Mouse (Mus musculus) cerebellum, adult 18-20 months (tissue): ENCODE data around the gene Prss8.
A peak's percentile ranks its signal among the peaks of the same experiment; 100 is the strongest.

Experiments
- DNase-seq, 2 experiments: peaks; one replicate each; pipeline ENCODE4 v3.0.0; 2021

Prss8 gene

GRCm38 (mm10) chr7:127894480-127894879, 35.4 kb downstream of the Prss8 start:
- DNase-seq, result no peak

- no peak for DNase-seq
These were observed 39.1 kb downstream of the Prss8 start, which contains the start of gene Prss53 for GRCm38 (mm10) chr7:127890798-127891197. TSS of gene Prss53 (minus strand) at chr7:127890970.

GRCm38 (mm10) chr7:127888821-127889220, 41.1 kb downstream of the Prss8 start:
- no peak for DNase-seq

GRCm38 (mm10) chr7:127887781-127888180, 42.1 kb downstream of the Prss8 start:
- no peak for DNase-seq

- DNase-seq, result no peak
These were observed 42.7 kb downstream of the Prss8 start for GRCm38 (mm10) chr7:127887191-127887590.

- DNase-seq, result no peak
These were observed 43.4 kb downstream of the Prss8 start for GRCm38 (mm10) chr7:127886551-127886950.

- DNase-seq, result peak in 1 of 2 experiments; percentile 30
These were observed 44.0 kb downstream of the Prss8 start for GRCm38 (mm10) chr7:127885951-127886350.

- DNase-seq, result no peak
These were observed 49.5 kb downstream of the Prss8 start for GRCm38 (mm10) chr7:127880431-127880830.

GRCm38 (mm10) chr7:127879301-127879700, 50.6 kb downstream of the Prss8 start:
- no peak for DNase-seq

GRCm38 (mm10) chr7:127876467-127877348, 53.2 kb downstream of the Prss8 start, which contains the start of gene Zfp668:
TSS of gene Zfp668 (minus strand) at chr7:127876828.
- peak; percentile 89 to 91 for DNase-seq

GRCm38 (mm10) chr7:127876041-127876466, 53.9 kb downstream of the Prss8 start, which contains the start of gene Zfp646:
TSS of gene Zfp646 (plus strand) at chr7:127876221.
- DNase-seq, result peak in 1 of 2 experiments; percentile 72
